Mouse (Mus musculus): ENCODE results near the gene Pkm.

GRCm38 (mm10) chr9:59654450-59654983, 1.7 kb upstream of the Pkm start:
- no peak for TF ChIP-seq CTCF (IDR thresholded peaks at IDR 0.05; ENCODE audit: control insufficient read depth, insufficient read depth, insufficient replicate concordance, low read depth, low read length)
- no peak for TF ChIP-seq POLR2A (IDR thresholded peaks at IDR 0.05; ENCODE audit: control insufficient read depth, low read depth, low read length)

Measured in testis, adult 2 months (tissue).